Mouse (Mus musculus): ENCODE measurements around the gene Pdia3. TPM values are rescaled to one million over a fixed set of nuclear protein-coding genes. Genes with fewer than 3 reads are reported as not detected.

The Pdia3 gene
- polyA plus RNA-seq, 1 experiment from 2014 or later, result 416 TPM

- Histone ChIP-seq H3K4me1 (peaks cover 30% of the 10 kb centered on the region), H3K9me3 (no peaks in the 10 kb centered on the region), H3K36me3 (replicated peaks) (peaks cover under 1% of the 10 kb centered on the region; the same call in 1 of the 2 replicates), H3K4me2 (no peak overlapping the region), H3K4me3 (replicated peaks) (no peak overlapping the region), H3K27ac (no peak overlapping the region), H3K27me3 (peaks cover 30% of the 10 kb centered on the region), H3K9ac (no peak overlapping the region)
- ATAC-seq (ENCODE audit: low FRiP score), result no peak
- 86% methylated on average over 3 of the region's 3 CpGs for WGBS
Observed at GRCm38 (mm10) chr2:121445117-121445516, 31.5 kb downstream of the Pdia3 start.

DNA sequence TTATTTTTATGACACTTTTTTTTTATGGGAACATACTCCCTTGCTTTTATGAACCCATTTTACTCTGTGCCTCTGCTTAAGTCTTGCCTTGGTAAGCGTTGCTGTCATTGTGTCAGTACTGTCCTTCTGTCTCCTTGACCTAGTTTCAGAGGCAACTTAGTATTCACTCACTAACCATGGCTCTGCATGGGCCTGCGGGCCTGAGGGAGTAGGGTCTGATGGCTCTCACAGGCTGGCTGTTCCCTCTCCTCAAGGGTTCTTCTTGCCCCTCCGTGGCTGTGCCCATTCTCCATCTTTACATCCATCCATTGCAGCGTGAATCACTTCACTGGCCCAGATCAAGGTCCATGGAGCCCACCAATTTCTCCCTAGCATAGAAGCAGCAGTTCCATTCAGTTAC is 32.9 kb downstream of the Pdia3 start:
- 81% methylated on average over 4 of the region's 4 CpGs for WGBS
- H3K36me3 ChIP-seq (replicated peaks), result peaks cover 5% of the 10 kb centered on the region
- H3K4me3 ChIP-seq (replicated peaks), result no peak overlapping the region
- no peak overlapping the region for H3K9ac ChIP-seq
- no peak for ATAC-seq (ENCODE audit: low FRiP score)
- H3K4me1 ChIP-seq, result peaks cover 42% of the 10 kb centered on the region
- peaks cover 18% of the 10 kb centered on the region for H3K27me3 ChIP-seq
- H3K4me2 ChIP-seq, result no peak overlapping the region
- no peaks in the 10 kb centered on the region for H3K9me3 ChIP-seq
- H3K27ac ChIP-seq, result no peak overlapping the region

DNA sequence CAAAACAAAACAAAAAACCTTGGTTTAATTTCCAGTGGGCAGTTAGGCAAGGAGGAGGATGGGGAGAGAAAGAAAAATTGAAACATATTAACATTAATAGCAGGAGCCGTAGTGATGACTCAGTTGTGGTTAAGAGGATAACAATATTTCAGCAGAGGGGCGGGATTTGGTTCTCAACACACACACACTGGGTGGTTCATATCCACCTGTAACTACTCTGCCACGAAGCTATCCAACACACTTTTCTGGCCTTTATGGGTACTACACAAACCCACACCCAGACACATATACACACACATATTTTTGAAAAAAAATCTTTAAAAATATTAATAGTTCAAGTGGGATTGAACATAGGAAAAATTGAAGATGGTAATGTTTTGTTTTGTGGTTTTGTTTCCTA is 33.4 kb downstream of the Pdia3 start:
- H3K36me3 ChIP-seq (replicated peaks), result peaks cover 7% of the 10 kb centered on the region
- 95% methylated on average over 3 of the region's 3 CpGs for WGBS
- no peak for ATAC-seq (ENCODE audit: low FRiP score)
- H3K27me3 ChIP-seq, result peaks cover 14% of the 10 kb centered on the region
- no peak overlapping the region for H3K9ac ChIP-seq
- H3K4me1 ChIP-seq, result peaks cover 38% of the 10 kb centered on the region
- H3K27ac ChIP-seq, result no peak overlapping the region
- no peaks in the 10 kb centered on the region for H3K9me3 ChIP-seq
- H3K4me3 ChIP-seq (replicated peaks), result no peak overlapping the region
- H3K4me2 ChIP-seq, result no peak overlapping the region

- whole genome bisulfite sequencing, result 17% methylated on average over 9 of the region's 9 CpGs
- Histone ChIP-seq H3K4me1 (peaks cover 30% of the 10 kb centered on the region), H3K36me3 (replicated peaks) (peaks cover 18% of the 10 kb centered on the region), H3K4me3 (replicated peaks) (peak overlapping the region; percentile 98), H3K27me3 (peaks cover 2% of the 10 kb centered on the region; the same call in 1 of the 2 replicates), H3K9ac (peak overlapping the region; percentile 53), H3K9me3 (no peaks in the 10 kb centered on the region), H3K4me2 (peak overlapping the region; percentile 62), H3K27ac (peak overlapping the region; percentile 81; the same call in 1 of the 2 replicates)
- no peak for ATAC-seq (ENCODE audit: low FRiP score)
Observed at GRCm38 (mm10) chr2:121448136-121448535, 34.6 kb downstream of the Pdia3 start.

DNA sequence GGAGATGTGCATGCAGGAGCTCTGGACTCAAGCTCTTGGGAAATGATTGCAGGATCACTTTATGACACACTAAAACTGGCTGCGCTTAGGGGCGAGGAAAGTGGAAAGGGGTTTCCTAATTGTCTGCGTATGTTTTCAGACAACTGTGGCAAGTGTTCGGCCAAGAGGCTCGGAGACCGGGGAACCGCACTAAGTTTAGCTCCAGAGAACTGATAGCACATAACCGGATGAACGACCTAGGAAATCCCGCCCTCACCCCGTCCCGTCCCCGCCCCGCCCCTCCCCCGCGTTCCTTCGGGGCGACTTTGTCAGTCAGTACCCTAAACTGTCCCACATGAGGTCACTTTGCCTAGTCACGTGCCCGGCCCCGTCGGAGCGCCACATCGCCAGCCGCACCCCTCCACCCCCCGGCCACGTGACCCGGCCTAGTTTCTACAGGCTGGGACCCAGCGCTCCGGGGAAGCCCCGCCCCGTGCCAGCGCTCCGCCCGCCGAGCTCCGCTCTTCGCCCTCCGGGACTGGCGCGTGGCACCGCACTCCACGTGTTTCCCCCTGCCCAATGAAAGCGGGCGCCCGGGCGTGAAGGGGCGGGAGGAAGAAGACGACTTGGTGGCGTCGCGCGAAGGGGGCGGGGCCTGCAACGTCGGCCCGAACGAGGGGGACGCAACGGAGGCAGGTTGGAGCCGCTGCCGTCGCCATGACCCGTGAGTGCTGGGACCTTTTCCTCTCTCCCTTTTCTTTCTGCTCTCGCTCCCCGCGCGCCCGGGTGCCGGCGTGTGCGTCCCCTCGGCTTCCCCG is 35.4 kb downstream of the Pdia3 start, which contains the start of gene Serf2:
Gene Serf2 (plus strand): TSS at position 457 of the 797 bp plus-strand sequence.
- Histone ChIP-seq H3K4me3 (replicated peaks) (peak within 1 kb of the TSS; percentile 98), H3K4me1 (peaks cover 27% of the 10 kb centered on the region), H3K36me3 (replicated peaks) (peaks cover 25% of the 10 kb centered on the region), H3K27ac (peak within 1 kb of the TSS; percentile 93), H3K4me2 (peak within 1 kb of the TSS; percentile 93), H3K27me3 (no peaks in the 10 kb centered on the region), H3K9me3 (no peaks in the 10 kb centered on the region), H3K9ac (peak within 1 kb of the TSS; percentile 96)
- peak; percentile 99 for ATAC-seq (ENCODE audit: low FRiP score)
- WGBS, result under 1% methylated on average over 62 of the region's 74 CpGs

DNA sequence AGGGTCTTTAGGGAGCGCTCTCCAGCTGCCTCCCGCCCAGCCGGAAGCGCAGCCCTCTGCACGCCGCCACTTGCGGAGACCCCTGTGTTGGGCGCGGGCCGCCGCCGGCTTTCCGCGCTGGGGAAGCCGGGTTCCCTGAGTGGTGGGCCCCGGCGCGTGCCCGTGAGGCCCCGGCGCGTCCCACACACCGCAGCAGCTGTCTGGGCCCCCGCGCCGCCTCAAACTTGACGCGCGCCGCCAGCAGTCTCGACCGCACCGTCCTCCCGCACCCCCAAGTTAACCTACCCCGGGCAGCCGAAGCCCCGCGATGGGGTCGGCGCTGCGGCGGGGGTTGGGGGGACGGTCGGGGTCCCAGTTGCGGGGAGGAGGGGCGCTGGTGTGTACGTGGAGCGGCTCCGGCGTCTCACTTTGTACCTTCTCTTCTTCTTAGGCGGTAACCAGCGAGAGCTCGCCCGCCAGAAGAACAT is 36.0 kb downstream of the Pdia3 start:
- peaks cover 25% of the 10 kb centered on the region for H3K36me3 ChIP-seq (replicated peaks)
- peaks cover 27% of the 10 kb centered on the region for H3K4me1 ChIP-seq
- H3K9me3 ChIP-seq, result no peaks in the 10 kb centered on the region
- peak overlapping the region; percentile 96 for H3K9ac ChIP-seq
- peak; percentile 74 for ATAC-seq (ENCODE audit: low FRiP score)
- 1% methylated on average over 54 of the region's 54 CpGs for WGBS
- peak overlapping the region; percentile 98 for H3K4me3 ChIP-seq (replicated peaks)
- no peaks in the 10 kb centered on the region for H3K27me3 ChIP-seq
- H3K27ac ChIP-seq, result peak overlapping the region; percentile 93
- H3K4me2 ChIP-seq, result peak overlapping the region; percentile 93

GRCm38 (mm10) chr2:121450093-121450492 is 36.5 kb downstream of the Pdia3 start:
- Histone ChIP-seq H3K9ac (peak overlapping the region; percentile 96), H3K36me3 (replicated peaks) (peaks cover 25% of the 10 kb centered on the region), H3K4me2 (peak overlapping the region; percentile 93), H3K4me3 (replicated peaks) (peak overlapping the region; percentile 98), H3K9me3 (no peaks in the 10 kb centered on the region), H3K27me3 (no peaks in the 10 kb centered on the region), H3K4me1 (peaks cover 27% of the 10 kb centered on the region), H3K27ac (peak overlapping the region; percentile 93)
- 4% methylated on average over 7 of the region's 7 CpGs for WGBS
- ATAC-seq (ENCODE audit: low FRiP score), result no peak; the same call in 1 of the 2 replicates

GRCm38 (mm10) chr2:121452361-121452760 is 38.8 kb downstream of the Pdia3 start:
- H3K27ac ChIP-seq, result no peak overlapping the region
- ATAC-seq (ENCODE audit: low FRiP score), result no peak
- no peak overlapping the region for H3K4me3 ChIP-seq (replicated peaks)
- peaks cover 31% of the 10 kb centered on the region for H3K4me1 ChIP-seq
- H3K27me3 ChIP-seq, result no peaks in the 10 kb centered on the region
- WGBS, result 88% methylated on average over 4 of the region's 4 CpGs
- no peak overlapping the region for H3K9ac ChIP-seq
- H3K36me3 ChIP-seq (replicated peaks), result peaks cover 25% of the 10 kb centered on the region
- no peak overlapping the region for H3K4me2 ChIP-seq
- H3K9me3 ChIP-seq, result no peaks in the 10 kb centered on the region

- Histone ChIP-seq H3K9me3 (no peaks in the 10 kb centered on the region), H3K9ac (no peak within 1 kb of the TSS), H3K4me1 (peaks cover 34% of the 10 kb centered on the region), H3K36me3 (replicated peaks) (peaks cover 25% of the 10 kb centered on the region), H3K27ac (no peak within 1 kb of the TSS), H3K27me3 (no peaks in the 10 kb centered on the region), H3K4me2 (no peak within 1 kb of the TSS), H3K4me3 (replicated peaks) (no peak within 1 kb of the TSS; the same call in 1 of the 2 replicates)
- 80% methylated on average over 4 of the region's 4 CpGs for WGBS
- no peak for ATAC-seq (ENCODE audit: low FRiP score)
Observed at GRCm38 (mm10) chr2:121452990-121453389, 39.4 kb downstream of the Pdia3 start, which contains the start of gene Hypk. Gene Hypk (plus strand): TSS chr2:121453290.

DNA sequence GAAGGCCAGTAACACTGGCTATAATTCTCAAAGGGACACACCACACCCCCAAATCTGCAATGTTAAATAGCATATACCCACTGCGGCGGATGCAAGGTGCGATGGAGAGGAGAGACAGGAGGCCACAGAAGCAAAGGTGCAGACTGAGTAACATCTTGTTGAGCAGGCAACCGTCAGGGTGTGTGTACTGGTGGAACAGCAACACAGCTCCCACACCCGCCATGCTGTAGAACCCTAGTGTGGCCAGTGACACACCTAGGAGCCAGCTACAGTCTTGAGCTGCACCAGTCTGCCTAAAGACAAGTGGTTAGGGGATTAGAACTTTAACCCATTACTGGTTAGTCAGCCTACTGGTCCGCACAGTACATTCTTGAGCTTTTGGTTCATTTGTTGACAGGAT is 40.3 kb downstream of the Pdia3 start:
- Histone ChIP-seq H3K4me3 (replicated peaks) (no peak overlapping the region), H3K27me3 (no peaks in the 10 kb centered on the region), H3K9me3 (no peaks in the 10 kb centered on the region), H3K27ac (no peak overlapping the region), H3K9ac (no peak overlapping the region), H3K36me3 (replicated peaks) (peaks cover 32% of the 10 kb centered on the region), H3K4me1 (peaks cover 29% of the 10 kb centered on the region), H3K4me2 (no peak overlapping the region)
- no peak for ATAC-seq (ENCODE audit: low FRiP score)
- 87% methylated on average over 6 of the region's 6 CpGs for WGBS

- Histone ChIP-seq H3K4me3 (replicated peaks) (no peak overlapping the region), H3K9me3 (no peaks in the 10 kb centered on the region), H3K9ac (no peak overlapping the region), H3K4me2 (no peak overlapping the region), H3K36me3 (replicated peaks) (peaks cover 45% of the 10 kb centered on the region), H3K27ac (no peak overlapping the region), H3K27me3 (no peaks in the 10 kb centered on the region), H3K4me1 (peaks cover 23% of the 10 kb centered on the region)
- no peak for ATAC-seq (ENCODE audit: low FRiP score)
- WGBS, result 86% methylated on average over 5 of the region's 5 CpGs
Observed at GRCm38 (mm10) chr2:121455534-121455933, 42.0 kb downstream of the Pdia3 start.

DNA sequence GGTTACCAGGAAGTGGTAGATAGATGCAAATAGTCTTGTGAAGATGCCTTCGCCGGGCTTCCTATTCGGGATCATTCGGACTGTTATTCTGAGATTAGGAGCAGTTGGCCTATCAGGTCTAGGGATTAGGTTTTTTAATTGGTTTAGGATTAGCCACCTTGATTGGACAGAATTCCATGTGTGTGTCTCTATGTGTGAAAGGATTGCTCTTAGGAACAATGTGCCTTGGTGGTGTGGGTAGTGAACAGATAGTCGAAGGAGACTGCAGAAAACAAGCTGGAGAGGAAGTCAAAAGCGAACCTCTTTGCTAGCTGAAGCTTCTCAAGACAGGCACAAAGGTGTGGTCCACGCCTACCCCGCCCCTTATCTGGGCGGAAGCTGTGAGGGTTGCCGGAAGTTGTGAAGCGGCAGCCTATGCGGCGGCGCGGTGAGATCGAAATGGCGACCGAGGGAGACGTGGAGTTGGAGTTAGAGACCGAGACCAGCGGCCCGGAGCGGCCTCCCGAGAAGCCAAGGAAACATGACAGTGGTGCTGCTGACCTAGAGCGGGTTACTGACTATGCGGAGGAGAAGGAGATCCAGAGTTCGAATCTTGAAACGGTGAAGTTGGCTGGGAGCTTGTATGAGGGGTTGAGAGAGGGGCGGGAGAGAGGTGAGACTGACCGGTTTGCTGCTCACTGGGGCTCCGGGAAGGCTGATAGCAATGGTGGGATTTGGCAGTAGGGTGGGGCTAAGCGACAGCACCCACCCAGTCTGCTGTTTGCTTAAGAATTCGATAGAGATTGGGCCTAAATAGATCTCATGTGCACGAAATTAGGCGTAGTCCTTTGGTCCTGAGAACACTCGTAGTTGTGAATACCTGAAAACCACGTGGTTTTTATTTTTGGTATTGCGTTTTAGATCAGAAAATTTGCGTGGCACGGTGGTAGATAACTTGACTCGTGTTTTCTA is 43.4 kb downstream of the Pdia3 start, which contains the start of gene Serinc4:
Gene Serinc4 (minus strand): TSS at position 90 of the 951 bp plus-strand sequence.
- WGBS, result 4% methylated on average over 41 of the region's 41 CpGs
- Histone ChIP-seq H3K27ac (peak within 1 kb of the TSS; percentile 72), H3K4me2 (peak within 1 kb of the TSS; percentile 74), H3K4me1 (peaks cover 14% of the 10 kb centered on the region), H3K27me3 (no peaks in the 10 kb centered on the region), H3K4me3 (replicated peaks) (peak within 1 kb of the TSS; percentile 59), H3K36me3 (replicated peaks) (peaks cover 44% of the 10 kb centered on the region), H3K9ac (peak within 1 kb of the TSS; percentile 74), H3K9me3 (no peaks in the 10 kb centered on the region)
- peak; percentile 92 for ATAC-seq (ENCODE audit: low FRiP score)

Data from forebrain, embryonic 12.5 days (tissue).